Mouse (Mus musculus) heart, postnatal 0 days (tissue): ENCODE data around the gene Rps21.

Experiments
- CTCF ChIP-seq: IDR thresholded peaks from 2 replicates; pipeline ENCODE4 v1.5.1; 2016; ENCODE audit warnings: antibody characterized with exemption, control low read depth, low read depth
- EP300 ChIP-seq: IDR thresholded peaks from 2 replicates; pipeline ENCODE4 v1.6.1; 2016; ENCODE audit warnings: antibody characterized with exemption, low read depth

GRCm38 (mm10) chr2:180225044-180225761, 32.0 kb upstream of the Rps21 start:
- TF ChIP-seq CTCF (no peak), EP300 (no peak)
